Mouse (Mus musculus): ENCODE data around the gene Cobll1.

DNA sequence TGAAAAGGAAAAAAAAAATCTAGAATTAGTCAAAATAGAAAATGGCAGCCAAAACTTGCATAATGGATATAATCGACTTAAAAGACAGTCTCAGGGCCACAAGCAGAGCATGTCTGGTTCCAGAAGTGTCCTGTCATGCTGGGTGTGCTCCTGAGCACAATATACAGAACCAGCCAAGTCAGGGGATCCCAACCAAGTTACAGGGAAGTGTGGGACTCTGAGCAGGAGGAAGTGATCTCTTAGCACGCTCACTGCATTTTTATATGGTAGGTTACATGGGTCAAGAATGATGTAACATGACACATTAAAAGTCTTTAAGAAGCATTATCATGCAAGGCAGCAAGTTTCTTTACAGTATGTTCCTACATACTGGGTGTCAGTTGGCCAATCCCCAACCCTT, 31.5 kb downstream of the Cobll1 start:
- TF ChIP-seq CTCF (IDR thresholded peaks at IDR 0.05; ENCODE audit: low read depth, low read length): no peak
- no peak for TF ChIP-seq POLR2A (IDR thresholded peaks at IDR 0.05; ENCODE audit: extremely low read depth, insufficient read depth, low read length)

Measured in liver, adult 2 months (tissue).